Mouse (Mus musculus): ENCODE results near the gene Zfp26.
A peak's percentile ranks its signal among the peaks of the same experiment; 100 is the strongest.

The Zfp26 gene

GRCm38 (mm10) chr9:20459377-20460317 is at the start of gene Zfp26:
Gene Zfp26 (minus strand): TSS chr9:20460162.
- DNase-seq (ENCODE audit: low read depth), result peak; percentile 49

GRCm38 (mm10) chr9:20509676-20510075 is 49.7 kb upstream of the Zfp26 start:
- no peak for DNase-seq (ENCODE audit: low read depth)

DNA sequence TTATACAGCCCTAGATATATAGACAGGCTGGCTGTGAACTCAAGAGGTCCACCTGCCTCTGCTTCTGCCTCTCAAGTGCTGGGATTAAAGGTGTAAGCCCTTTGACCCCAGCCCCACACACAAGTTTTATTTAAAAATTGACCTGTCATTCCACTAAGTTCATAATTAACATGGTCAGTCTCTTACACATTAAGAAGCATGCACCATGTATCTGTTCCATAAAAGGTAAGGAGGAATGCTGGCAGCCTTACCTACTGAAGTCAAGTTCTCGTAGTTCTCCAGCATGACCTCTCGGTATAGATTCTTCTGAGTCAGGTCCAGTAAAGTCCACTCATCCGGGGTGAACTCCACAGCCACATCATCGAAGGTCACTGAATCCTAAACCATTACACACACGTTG is 44.8 kb upstream of the Zfp26 start:
- no peak for DNase-seq (ENCODE audit: low read depth)

- peak; percentile 12 for DNase-seq (ENCODE audit: low read depth)
Observed at GRCm38 (mm10) chr9:20493281-20493680, 33.3 kb upstream of the Zfp26 start.

DNA sequence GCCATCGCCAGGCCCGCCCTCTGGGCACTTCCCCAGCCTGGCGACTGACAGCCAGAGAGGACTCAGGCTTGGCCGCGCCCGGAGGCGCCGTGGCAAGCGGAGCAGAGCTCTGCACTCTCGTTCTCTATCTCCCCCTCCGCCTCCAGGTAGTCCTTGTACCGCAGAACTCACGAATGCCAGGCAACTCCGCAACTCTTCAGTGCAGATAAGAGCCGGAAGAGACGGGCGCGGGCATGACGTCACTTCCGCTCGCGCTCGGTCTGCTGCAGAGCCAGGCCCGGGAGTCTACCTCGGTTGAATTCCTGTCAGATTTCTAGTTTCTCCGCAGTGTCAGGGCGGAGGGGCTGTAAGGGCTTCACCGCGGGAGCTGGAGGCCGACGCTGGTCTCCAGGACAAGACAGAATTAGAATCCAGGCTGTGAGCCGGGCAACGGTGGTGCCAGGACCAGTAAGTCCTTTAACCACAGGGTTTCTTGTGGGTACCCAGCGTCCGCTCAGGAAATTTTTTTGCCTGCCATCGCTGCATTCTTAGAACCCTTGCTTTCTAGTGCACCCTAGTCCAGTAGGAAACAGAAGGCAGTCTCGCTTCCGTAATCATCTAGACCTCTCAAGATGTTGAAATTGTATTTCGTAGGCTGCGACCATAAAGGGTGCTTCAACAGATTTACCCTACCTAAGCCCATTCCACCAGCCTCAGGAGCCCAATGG is 32.7 kb upstream of the Zfp26 start, which contains the start of gene Zfp426:
Zfp426 (minus strand) TSS at position 220 of the 707 bp plus-strand sequence.
- DNase-seq (ENCODE audit: low read depth), result peak; percentile 62

DNA sequence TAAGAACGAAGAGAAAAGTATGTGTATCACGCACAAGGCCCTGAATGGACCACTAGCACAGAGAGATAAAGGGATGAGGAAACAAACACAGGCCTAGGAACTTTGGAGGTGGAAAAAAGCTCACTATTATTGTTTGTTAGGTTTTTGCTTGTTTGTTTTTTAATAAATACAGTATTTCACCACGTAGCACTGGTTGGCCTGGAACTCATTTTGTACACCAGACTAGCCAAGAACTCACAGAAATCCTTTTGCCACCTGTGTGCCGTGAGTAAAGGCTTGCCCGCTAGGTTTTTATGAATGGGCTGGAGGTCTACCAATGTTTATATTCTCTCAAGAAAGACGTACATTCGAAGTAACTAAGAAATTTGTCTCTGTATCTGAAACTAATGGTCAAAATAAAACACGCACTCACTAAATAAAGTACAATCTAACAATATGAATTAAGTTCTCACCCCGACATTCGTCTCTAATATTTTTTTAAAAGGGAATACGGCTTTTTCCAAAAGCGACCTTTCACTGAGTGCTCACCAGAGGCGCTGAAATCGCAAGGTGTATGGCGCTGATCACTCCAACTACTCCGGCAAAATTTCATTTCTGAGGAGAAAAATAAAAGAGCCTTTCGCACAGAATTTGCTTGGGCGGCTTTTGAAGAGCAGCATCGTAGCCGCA is 32.0 kb upstream of the Zfp26 start:
- DNase-seq (ENCODE audit: low read depth), result no peak

DNA sequence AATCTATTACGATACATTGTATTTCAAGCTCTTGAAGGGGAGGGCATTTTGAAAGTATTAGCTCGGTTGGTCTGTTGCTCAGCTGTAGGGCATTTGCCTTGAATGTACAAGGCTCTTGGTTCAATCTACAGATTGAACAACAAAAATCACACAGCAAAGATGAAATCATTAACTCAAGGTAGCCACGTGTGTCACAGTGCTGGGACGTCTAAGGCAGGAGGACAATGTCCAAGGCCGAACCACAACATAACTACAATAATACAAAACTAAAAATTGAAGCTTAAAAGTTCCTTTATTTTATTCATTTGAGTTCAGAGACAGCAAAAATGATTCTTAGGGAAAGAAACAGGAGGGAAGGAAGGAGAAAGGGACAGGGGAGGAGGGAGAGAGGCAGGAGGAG is 29.6 kb upstream of the Zfp26 start:
- no peak for DNase-seq (ENCODE audit: low read depth)

- no peak for DNase-seq (ENCODE audit: low read depth)
Observed at GRCm38 (mm10) chr9:20479396-20479795, 19.4 kb upstream of the Zfp26 start.

DNA sequence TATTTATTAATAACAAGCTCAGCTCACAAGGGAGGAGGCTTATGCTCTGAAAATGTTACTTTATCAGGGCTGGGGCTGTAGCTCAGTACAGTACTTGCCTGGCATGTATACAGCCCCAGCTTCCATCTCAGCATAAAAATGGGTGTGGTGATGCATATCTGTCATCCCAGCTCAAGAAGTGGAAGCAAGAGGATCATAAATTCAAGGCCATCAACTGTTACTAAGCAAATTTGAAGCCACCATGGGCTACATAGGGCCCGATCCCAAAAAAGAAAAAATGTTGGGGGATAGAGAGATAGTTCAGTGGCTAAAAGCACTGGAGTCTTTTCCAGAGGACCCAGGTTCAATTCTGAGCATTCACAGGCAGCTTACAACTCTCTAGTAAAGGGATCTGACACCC is 16.7 kb upstream of the Zfp26 start:
- DNase-seq (ENCODE audit: low read depth), result no peak

GRCm38 (mm10) chr9:20466761-20467442 is 6.9 kb upstream of the Zfp26 start:
- DNase-seq (ENCODE audit: low read depth), result peak; percentile 32

DNA sequence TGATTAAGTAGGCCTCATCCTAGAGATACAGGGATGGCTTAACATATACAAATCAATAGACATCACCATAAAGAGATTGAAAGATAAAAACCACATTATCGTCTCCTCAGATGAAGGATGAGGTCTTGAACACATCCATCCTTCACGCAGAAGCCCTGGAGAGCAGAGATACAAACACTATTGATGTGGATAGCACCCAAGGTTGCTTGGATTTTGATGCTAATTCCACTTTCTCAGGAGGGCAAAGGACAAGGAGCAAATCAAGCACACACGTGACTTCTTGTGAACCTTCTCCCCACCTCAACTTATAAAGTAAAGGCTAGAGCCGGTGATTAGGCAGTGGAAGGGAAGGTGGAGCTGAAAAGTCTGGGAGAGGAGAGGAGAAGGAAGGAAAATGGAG is 6.3 kb downstream of the Zfp26 start:
- DNase-seq (ENCODE audit: low read depth), result no peak

- DNase-seq (ENCODE audit: low read depth), result no peak
Observed at GRCm38 (mm10) chr9:20451493-20451892, 8.5 kb downstream of the Zfp26 start.

- no peak for DNase-seq (ENCODE audit: low read depth)
Observed at GRCm38 (mm10) chr9:20443183-20443783, 16.7 kb downstream of the Zfp26 start.

DNA sequence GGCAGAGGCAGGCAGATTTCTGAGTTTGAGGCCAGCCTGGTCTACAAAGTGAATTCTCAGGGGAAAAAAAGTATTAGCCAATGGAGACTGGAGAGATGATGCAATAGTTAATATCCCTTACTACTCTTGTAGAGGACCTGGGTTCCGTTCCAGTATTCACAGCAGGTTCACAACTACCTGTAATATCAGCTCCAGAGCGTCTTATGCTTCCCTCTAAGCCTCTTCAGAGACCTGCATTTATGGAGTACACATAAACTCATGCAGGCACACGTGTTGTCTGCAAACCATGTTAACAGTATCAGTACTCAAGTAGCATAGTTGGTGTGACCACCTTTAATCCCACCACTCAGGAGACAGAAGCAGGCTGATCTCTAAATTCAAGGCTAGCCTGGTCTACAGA is 30.0 kb downstream of the Zfp26 start:
- no peak for DNase-seq (ENCODE audit: low read depth)

DNA sequence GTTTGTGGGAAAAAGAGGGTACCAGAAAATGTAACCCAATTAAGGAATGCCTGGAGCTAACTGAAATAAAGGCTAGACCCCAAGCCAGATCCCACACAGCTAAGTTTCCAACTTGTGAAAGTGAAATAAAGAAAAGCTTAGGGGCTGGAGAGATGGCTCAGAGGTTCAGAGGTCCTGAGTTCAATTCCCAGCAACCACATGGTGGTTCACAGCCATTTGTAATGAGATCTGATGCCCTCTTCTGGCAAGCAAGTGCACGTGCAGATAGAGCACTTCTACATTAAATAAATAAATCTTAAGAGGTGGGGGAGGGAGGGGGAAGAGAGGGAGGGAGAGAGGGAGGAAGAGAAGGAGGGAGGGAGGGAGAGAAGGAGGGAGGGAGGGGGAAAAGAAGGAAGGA is 48.5 kb downstream of the Zfp26 start:
- no peak for DNase-seq (ENCODE audit: low read depth)

GRCm38 (mm10) chr9:20409319-20409718 is 50.6 kb downstream of the Zfp26 start:
- DNase-seq (ENCODE audit: low read depth), result no peak

DNA sequence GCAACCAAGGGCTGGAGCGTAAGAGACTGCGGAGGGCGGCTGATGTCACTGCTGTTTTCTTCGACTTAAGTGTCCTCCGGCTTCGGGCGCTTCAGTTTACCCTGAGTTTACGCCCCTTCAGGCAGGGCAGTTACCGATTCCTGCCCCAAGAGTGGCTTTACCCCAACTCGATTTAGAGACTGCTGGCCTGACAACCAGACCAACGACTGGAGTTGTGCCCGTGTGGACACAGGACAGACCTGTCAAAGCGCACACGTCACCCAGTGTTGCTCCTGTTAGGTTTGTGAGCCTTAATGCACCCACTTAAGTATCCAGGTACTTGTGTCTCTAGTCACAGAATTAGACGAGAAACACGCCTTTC is 74.6 kb downstream of the Zfp26 start:
- no peak for DNase-seq (ENCODE audit: low read depth)

DNA sequence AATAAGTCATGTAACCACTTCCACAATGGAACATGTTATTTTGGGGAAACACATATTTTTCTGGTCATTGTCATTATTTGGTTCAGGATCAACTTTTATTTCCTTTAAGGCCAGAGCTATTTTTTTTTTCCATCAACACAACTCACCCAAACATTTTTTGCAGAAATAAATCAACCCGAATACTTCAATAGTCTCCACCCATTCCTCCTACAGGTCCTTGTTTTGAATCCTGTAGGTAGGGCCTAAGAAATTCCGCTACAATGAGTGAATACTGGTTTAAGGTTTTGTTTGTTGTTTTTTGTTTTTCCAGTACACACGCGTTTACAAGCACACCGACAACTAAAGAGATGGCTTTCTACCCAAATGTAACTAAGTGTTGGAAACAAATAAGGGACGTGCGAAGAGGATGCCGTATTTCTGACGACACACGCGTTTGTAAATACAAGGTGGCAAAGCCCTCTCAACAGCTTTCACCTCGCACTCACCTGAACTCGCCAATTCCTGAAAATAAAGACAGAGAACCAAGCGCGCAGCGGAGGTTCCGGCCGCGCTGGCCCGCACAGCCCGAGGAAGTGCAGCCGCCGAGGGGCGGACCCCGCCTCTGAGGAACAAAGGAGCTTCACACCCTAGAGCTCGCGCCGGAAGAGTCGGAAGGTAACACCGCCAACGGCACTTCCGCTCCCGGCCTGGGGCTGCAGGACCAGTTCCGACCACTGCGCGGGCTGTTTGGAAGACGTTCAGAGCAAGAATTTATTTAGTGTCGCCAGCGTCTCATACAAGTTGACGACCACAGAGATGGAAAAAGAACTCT is 75.2 kb downstream of the Zfp26 start, which contains the start of gene Zfp560:
Zfp560 (minus strand) TSS at position 646 of the 811 bp plus-strand sequence.
- DNase-seq (ENCODE audit: low read depth), result peak; percentile 71

DNA sequence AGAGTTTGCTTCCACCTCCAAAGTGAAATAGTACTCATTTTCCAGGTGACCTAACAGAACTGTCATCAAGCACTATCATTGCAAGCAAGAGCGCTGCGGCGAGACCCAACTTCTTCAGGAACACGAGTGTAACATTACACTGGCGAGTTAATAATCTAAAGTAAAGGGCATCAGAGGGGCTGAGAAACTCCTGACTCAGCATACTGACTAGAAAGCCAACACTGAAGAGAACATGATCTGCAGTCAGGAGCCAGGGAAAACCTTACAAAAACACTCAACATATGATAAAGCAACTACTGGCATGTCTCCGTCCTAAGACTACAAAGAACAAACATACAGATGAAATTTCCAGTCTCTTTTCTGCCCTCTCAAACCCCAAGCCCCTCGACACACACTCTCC is 76.3 kb downstream of the Zfp26 start:
- DNase-seq (ENCODE audit: low read depth), result no peak
